Mouse (Mus musculus) liver, embryonic 16.5 days (tissue): ENCODE results near the gene Polr3gl. TPM values are rescaled to one million over a fixed set of nuclear protein-coding genes. Genes with fewer than 3 reads are reported as not detected.
A peak's percentile ranks its signal among the peaks of the same experiment; 100 is the strongest.
"Not testable (repeated sequence)": the region's sequence is repeated elsewhere in the genome, so short reads cannot be mapped to it uniquely, and the experiment has no call there.

Source experiments
- ATAC-seq: fragments of 200-750 bp; cut with Nextera tagmentation; 2 replicates; pipeline ENCODE4 v1.8.0; 2017; ENCODE audit warnings: low read depth, mild to moderate bottlenecking, moderate number of reproducible peaks, moderate library complexity
- H3K27ac ChIP-seq: fragments of 300-500 bp; sonication (generic); 2 replicates; pipeline ENCODE4 v1.5.1; 2014; ENCODE audit warnings: mild to moderate bottlenecking, low read length
- H3K27me3 ChIP-seq: fragments of 300-500 bp; sonication (generic); 2 replicates; pipeline ENCODE4 v1.6.1; 2014; ENCODE audit warnings: low read depth, low read length, mixed read lengths; ENCODE audit not compliant: control insufficient read depth, insufficient read depth
- H3K36me3 ChIP-seq: fragments of 300-500 bp; sonication (generic); 2 replicates; pipeline ENCODE4 v1.6.1; 2014; ENCODE audit warnings: mild to moderate bottlenecking; ENCODE audit not compliant: control insufficient read depth, insufficient read depth
- H3K4me1 ChIP-seq: fragments of 300-500 bp; sonication (generic); 2 replicates; pipeline ENCODE4 v1.6.1; 2014; ENCODE audit warnings: low read depth, low read length, mixed read lengths; ENCODE audit not compliant: control insufficient read depth
- H3K4me2 ChIP-seq: fragments of 300-500 bp; sonication (generic); 2 replicates; pipeline ENCODE4 v1.6.1; 2014; ENCODE audit warnings: low read depth, low read length, mixed read lengths
- H3K4me3 ChIP-seq: fragments of 300-500 bp; sonication (generic); 2 replicates; pipeline ENCODE4 v1.5.1; 2014; ENCODE audit warnings: low read depth, mild to moderate bottlenecking, low read length
- H3K9ac ChIP-seq: fragments of 300-500 bp; sonication (generic); 2 replicates; pipeline ENCODE4 v1.6.1; 2014; ENCODE audit warnings: low read depth, low read length
- H3K9me3 ChIP-seq: fragments of 300-500 bp; sonication (generic); replicated peaks from 2 replicates; pipeline ENCODE4 v1.6.1; 2016; ENCODE audit warnings: low read length; ENCODE audit not compliant: control insufficient read depth
- WGBS: fragments of 180-500 bp; shearing (Covaris S2); extraction: QIAGEN DNeasy Blood & Tissue Kit; methylation state at CpG from one replicate; pipeline ENCODE4 v1.1.7; 2014; ENCODE audit not compliant: insufficient replicate concordance; 5-methylcytosine and 5-hydroxymethylcytosine counted together
- polyA plus RNA-seq: library from polyadenylated mRNA; unstranded; fragments of >200 nt; fragmentation: Nextera tagmentation; extraction: Ambion mirVana; gene quantifications from 2 replicates; pipeline ENCODE4 v1.2.1, GENCODE M21; 2015

Gene Polr3gl
- polyA plus RNA-seq, 1 experiment from 2014 or later: 10.8 TPM

DNA sequence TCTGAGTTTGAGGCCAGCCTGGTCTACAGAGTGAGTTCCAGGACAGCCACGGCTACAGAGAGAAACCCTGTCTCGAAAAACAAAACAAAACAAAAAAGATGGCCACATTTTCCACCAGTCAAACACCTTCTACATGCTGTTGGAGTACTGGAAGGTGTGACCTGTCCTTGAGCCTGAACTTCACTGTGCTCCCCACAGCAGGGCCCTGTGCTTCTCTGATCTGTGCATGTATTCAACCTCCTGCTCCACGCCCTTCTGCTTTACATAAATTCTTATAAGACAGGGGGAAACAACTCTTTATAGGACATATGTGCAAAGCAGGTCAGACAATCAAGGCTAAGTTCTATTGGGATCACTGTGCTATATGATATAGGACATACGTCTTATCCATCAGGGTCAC is 29.2 kb upstream of the Polr3gl start:
- Histone ChIP-seq H3K27ac (no peak overlapping the region), H3K4me3 (no peak overlapping the region), H3K36me3 (no peaks in the 10 kb centered on the region; the same call in none of the 2 replicates), H3K4me1 (no peaks in the 10 kb centered on the region), H3K9ac (no peak overlapping the region), H3K9me3 (no peaks in the 10 kb centered on the region), H3K4me2 (no peak overlapping the region), H3K27me3 (no peaks in the 10 kb centered on the region)
- ATAC-seq: no peak
- 70% methylated on average over 4 of the region's 4 CpGs for WGBS

DNA sequence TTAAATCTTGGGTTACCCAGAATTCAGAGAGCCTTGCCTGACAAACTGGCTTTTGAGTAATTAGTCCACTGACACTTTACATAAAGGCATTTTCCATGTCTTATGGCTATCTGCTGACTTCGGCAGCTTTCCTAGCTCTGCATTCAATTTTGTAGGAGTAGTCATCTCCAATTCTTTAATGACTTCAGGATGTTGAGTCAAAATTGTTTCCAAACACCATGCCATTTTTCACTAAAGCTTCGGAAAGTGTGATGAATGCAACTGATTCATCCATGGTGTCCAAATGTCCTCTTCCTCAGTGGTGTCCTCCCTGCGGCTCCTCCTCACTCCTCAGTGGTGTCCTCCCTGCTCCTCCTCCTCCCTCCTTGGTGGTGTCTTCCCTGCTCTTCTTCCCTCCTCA is 24.0 kb upstream of the Polr3gl start:
- no peaks in the 10 kb centered on the region for H3K27me3 ChIP-seq
- no peak overlapping the region for H3K27ac ChIP-seq
- H3K9ac ChIP-seq: no peak overlapping the region
- no peaks in the 10 kb centered on the region for H3K4me1 ChIP-seq
- H3K9me3 ChIP-seq: no peaks in the 10 kb centered on the region
- 73% methylated on average over 3 of the region's 3 CpGs for WGBS
- ATAC-seq: no peak
- H3K4me3 ChIP-seq: no peak overlapping the region
- no peaks in the 10 kb centered on the region; the same call in 1 of the 2 replicates for H3K36me3 ChIP-seq
- H3K4me2 ChIP-seq: no peak overlapping the region

DNA sequence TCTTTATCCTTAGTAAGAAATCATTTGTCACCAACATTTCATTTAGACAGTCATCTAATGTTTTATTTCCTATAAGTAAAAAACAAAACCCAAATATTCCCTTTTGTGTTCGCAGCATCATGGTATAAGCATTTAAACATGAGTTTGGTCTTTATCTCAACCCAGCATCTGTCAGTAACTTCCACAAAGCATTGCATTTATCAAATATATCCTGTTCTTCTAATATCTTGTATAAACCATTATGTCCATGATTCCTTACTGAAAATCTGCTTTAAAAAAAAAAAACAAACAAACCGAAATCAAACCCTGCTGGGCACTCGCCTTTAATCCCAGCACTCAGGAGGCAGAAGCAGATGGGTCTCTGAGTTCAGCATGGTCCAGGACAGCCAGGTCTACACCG is 12.6 kb upstream of the Polr3gl start:
- WGBS: 60% methylated on average over 4 of the region's 4 CpGs
- ATAC-seq: no peak
- Histone ChIP-seq H3K9ac (no peak overlapping the region), H3K27ac (no peak overlapping the region), H3K4me2 (no peak overlapping the region), H3K4me1 (no peaks in the 10 kb centered on the region; the same call in 1 of the 2 replicates), H3K9me3 (no peaks in the 10 kb centered on the region), H3K4me3 (no peak overlapping the region), H3K36me3 (no peaks in the 10 kb centered on the region), H3K27me3 (peaks cover 8% of the 10 kb centered on the region)

DNA sequence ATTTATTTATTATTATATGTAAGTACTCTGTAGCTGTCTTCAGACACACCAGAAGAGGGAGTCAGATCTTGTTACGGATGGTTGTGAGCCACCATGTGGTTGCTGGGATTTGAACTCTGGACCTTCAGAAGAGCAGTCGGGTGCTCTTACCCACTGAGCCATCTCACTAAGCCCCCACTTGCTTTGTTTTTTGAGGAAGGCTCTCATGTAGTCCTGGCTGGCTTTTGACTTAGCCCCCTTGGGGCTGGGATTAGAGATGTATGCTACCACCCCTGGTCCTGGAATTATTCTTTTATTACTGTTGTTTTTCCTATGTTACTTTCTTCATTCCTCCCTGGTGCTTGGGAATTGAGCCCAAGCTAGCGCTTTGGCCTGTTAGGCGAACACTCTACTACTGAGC is 12.0 kb upstream of the Polr3gl start:
- not testable (repeated sequence) for H3K4me2 ChIP-seq, H3K9me3 ChIP-seq, H3K9ac ChIP-seq, H3K4me1 ChIP-seq, H3K36me3 ChIP-seq, H3K4me3 ChIP-seq, H3K27ac ChIP-seq, ATAC-seq
- 78% methylated on average over 4 of the region's 4 CpGs for WGBS
- peaks cover 14% of the 10 kb centered on the region for H3K27me3 ChIP-seq

DNA sequence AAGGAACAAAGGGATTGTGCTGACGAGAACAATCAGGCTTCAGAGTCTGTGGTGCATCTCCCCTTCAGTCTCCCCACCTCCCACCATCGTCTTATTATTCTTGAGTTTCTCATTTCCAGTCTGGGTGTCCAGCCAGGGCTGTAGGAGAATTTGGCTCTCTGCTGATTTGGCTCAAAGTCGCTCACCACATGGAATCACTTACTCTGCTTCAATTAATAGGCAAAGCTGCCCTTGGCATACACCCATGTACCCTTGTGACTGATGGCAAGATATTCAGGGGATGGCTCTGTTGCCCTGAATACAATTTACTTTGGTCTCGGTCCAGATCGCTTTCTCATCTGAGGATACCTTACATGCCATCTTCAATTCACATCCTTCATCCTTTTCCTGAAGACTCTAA is 9.3 kb upstream of the Polr3gl start:
- no peaks in the 10 kb centered on the region for H3K36me3 ChIP-seq
- H3K4me2 ChIP-seq: no peak overlapping the region
- 66% methylated on average over 5 of the region's 5 CpGs for WGBS
- peaks cover 40% of the 10 kb centered on the region for H3K27me3 ChIP-seq
- no peak overlapping the region for H3K4me3 ChIP-seq
- H3K27ac ChIP-seq: no peak overlapping the region
- peaks cover 2% of the 10 kb centered on the region; the same call in 1 of the 2 replicates for H3K4me1 ChIP-seq
- H3K9ac ChIP-seq: no peak overlapping the region
- no peak for ATAC-seq
- H3K9me3 ChIP-seq: no peaks in the 10 kb centered on the region

DNA sequence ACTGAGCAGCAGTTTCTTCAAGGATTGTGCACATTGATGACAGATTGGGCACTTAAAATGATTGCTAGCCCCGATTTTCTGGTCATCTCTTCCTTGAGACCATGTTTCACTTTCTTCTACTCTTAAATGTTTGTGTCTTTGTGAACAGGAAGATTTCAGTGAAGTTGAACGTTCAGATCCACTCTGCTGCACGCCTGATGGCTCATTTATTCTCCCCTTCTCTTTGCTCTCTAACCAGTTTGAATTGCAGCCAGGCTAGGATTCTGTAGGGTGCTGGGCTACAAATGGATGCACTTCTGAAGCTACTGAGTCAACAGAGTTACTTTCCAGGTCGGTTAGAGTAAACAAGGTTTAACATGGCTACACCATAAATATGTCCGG is 8.7 kb upstream of the Polr3gl start:
- Histone ChIP-seq H3K4me1 (peaks cover 6% of the 10 kb centered on the region), H3K9ac (no peak overlapping the region), H3K4me2 (no peak overlapping the region), H3K9me3 (no peaks in the 10 kb centered on the region), H3K36me3 (no peaks in the 10 kb centered on the region), H3K4me3 (no peak overlapping the region), H3K27ac (no peak overlapping the region), H3K27me3 (peaks cover 47% of the 10 kb centered on the region)
- ATAC-seq: no peak
- 32% methylated on average over 5 of the region's 5 CpGs for WGBS

DNA sequence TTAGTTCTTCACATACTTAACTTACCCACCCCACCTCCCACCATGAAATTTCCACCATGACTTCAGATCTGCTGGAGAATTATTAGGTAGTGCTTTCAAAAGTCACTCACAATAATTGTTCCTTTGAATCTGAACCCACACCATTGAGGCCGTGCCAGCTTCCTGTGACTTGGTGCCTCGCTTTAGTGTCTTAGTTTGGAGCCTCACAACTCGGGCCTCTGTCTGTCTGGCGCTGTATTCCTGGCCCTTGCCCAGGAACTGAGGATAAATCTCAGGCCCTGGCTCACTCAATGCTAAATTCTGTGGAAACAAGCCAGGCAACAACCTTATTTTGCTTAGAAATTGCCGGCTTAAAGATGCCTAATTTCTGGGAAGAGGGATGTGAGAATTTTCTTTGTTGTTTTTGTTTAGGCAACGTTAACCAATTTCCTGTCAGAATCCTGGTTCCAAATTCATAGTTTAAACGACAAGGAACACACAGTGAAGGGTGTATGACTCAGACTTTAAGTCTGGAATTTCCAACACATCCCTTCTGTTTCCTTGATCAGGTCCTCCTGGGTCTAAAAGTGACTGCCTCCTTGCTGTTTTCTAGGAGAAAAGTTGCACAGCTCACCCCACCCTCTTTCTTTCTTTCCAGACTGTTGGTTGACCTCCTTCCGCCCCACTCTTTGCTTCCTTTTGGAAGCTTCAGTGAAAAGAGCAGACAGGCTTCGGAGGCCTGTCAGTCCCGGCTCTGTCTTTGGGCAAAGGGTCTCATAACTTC is 8.1 kb upstream of the Polr3gl start:
- no peaks in the 10 kb centered on the region for H3K9me3 ChIP-seq
- H3K27ac ChIP-seq: no peak overlapping the region
- no peak overlapping the region; the same call in 1 of the 2 replicates for H3K9ac ChIP-seq
- H3K4me2 ChIP-seq: peak overlapping the region; percentile 87
- peaks cover 52% of the 10 kb centered on the region for H3K27me3 ChIP-seq
- ATAC-seq: no peak
- WGBS: 46% methylated on average over 10 of the region's 10 CpGs
- H3K4me3 ChIP-seq: no peak overlapping the region; the same call in 1 of the 2 replicates
- no peaks in the 10 kb centered on the region for H3K36me3 ChIP-seq
- H3K4me1 ChIP-seq: peaks cover 11% of the 10 kb centered on the region

DNA sequence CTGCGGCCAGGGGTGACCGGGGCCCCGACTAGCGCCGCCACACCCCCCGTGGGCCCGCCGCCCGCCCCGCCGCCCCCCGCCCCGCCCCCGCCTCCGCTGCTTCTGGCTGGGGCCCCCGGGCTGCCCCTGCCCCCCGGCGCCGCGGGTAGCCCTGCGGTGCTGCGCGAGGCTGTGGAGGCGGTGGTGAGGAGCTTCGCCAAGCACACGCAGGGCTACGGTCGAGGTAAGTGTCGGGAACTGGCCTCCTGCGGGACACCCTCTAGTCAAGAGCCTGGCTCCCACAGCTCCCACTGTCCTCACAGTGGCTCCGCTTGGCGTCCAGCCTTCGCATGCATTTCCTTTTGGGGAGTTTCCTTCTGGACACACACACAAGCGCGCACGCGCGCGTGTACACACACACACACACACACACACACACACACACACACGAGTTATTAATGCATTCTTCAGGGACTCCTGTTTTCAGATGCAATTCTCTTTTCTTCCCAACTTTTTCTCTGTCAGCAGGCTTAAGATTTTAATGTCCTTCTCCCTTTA is 7.3 kb upstream of the Polr3gl start:
- Histone ChIP-seq H3K4me2 (peak overlapping the region; percentile 87), H3K36me3 (no peaks in the 10 kb centered on the region), H3K9ac (peak overlapping the region; percentile 52), H3K27me3 (peaks cover 60% of the 10 kb centered on the region), H3K27ac (peak overlapping the region; percentile 40), H3K9me3 (no peaks in the 10 kb centered on the region), H3K4me1 (peaks cover 19% of the 10 kb centered on the region), H3K4me3 (peak overlapping the region; percentile 68)
- WGBS: 1% methylated on average over 25 of the region's 40 CpGs
- ATAC-seq: peak; percentile 52

DNA sequence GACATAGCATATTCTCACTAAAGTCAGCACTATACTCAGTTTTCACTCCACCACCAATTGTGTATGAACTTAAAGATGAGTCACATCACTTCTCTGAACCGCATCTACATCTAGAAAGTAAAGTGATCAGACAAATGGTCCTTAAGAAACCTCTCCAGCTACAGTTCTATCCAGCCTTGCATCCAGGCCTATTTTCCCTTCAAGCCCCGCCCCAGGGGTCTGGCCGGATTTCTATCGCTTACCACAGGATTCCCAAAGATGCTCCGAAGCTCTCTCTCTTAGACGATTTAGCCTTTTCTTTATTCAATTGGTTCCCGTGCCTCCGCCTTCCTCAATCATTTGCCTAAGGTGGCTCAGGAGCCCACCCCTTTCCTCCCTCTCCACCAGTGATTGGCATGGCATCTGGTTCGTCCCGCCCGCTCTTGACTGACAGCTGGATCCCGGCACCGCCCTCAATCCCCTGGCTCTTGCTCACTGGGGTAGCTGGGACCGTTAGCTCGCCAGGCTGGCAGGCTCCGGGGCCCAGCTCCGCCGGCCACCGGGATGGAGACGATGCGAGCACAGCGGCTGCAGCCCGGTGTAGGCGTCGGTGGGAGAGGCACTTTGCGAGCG is 6.8 kb upstream of the Polr3gl start, which contains the start of gene Lix1l:
Gene Lix1l, plus strand, starts transcription at position 511 of the 612 bp plus-strand sequence.
- Histone ChIP-seq H3K4me3 (peak within 1 kb of the TSS; percentile 68), H3K4me2 (peak within 1 kb of the TSS; percentile 87), H3K27me3 (peaks cover 66% of the 10 kb centered on the region), H3K9ac (peak within 1 kb of the TSS; percentile 52), H3K27ac (peak within 1 kb of the TSS; percentile 40), H3K4me1 (peaks cover 22% of the 10 kb centered on the region), H3K9me3 (no peaks in the 10 kb centered on the region), H3K36me3 (no peaks in the 10 kb centered on the region)
- under 1% methylated on average over 27 of the region's 27 CpGs for WGBS
- peak; percentile 95 for ATAC-seq
